Mouse (Mus musculus) stomach, adult 2 months (tissue): ENCODE measurements around the gene Atp6v0b. TPM values are rescaled to one million over a fixed set of nuclear protein-coding genes. Genes with fewer than 3 reads are reported as not detected.

Source experiments
- polyA plus RNA-seq: library from polyadenylated mRNA; depleted of rRNA; stranded (reverse); fragments of >200 nt; gene quantifications from 2 replicates; pipeline ENCODE4 v1.2.3, GENCODE M21; 2012; rRNA removed

Atp6v0b gene
- 383 and 470 TPM in 2 replicates for polyA plus RNA-seq

DNA sequence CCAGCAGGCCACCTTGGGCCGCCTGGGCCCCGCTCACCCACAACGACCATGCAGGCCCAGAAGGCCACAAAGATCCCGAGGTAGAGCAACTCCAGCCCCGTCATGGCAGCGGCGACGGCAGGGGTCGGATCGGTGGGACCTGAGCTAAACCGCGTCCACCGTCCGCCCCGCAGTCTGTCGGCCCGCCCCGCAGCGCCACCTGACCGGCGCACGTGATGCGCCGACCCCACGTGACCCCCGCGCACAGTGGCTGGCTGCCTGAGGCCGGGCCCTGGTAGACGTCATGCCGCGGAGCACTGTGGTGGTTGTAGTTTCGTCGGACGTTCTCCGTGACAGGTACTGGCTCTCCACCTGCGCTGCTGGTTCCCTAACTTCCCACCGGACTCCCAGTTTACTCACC is at the start of gene Atp6v0b:
Atp6v0b (minus strand) TSS at position 201 of the 400 bp plus-strand sequence.

DNA sequence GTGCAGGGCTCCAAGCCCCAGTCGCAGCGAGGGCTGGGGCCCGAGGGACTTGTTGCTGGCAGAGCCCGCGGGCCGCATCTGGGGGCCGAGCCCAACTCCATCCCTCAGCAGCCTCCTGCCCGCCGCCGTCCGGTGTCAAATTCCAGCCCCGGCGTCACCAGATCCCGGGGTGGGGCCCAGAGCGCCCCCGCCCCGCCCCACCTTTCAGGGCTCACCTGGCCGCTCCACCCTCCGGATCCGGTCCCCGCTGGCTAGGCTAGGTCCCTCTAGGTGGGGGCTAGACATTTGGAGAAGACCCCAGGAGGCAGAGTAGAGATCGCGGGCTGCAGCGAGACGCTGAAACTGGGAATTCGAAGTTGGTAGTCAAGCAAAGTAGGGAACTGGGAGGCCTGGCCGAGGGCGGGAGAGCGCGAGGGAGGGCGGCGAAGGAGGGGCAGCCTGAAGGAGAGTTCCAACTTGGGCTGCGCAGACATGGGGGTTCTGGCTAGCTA is 42.3 kb upstream of the Atp6v0b start, which contains the start of gene Artn:
Artn (minus strand) TSS at position 373 of the 491 bp plus-strand sequence.

DNA sequence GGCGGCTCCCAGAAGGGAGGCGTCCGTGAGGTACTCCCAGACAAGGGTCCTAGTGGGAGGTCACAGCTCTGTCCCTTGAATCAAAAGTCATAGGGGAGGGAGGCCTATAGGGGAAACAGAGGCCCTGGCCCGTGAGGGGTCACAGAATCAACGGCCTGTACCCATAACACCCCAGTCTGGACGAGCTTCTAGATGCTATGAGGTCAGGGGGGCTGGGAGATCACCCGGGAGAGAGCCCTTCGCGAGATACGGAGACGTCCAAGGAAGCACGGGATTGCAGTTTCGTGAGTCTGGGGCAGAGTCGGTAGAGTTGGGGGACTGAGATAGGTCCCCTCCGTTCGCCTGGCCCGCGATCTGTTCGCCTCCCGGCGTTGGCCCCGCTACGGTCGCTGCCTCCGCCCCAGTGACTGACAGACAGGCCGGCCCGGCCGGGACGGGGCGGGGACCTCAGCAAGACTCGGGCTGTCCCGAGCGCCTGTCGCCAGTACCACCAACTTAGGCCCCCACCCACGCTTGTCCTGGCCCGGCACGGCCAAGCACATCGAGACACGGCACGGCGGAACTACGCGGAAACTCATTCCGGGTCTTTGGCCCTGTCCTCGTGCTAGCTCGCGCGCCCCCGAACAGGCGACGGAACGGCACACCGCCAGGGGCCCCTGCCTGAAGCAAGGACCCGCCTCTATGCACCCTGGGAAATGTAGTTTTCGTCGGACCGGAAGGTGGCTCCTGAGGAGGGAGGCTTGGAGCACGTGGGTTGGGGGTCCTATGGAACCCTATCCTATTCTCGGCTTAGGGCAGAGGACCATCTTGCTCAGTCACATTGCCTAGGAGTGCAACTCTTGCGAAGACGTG is 27.7 kb upstream of the Atp6v0b start, which contains the start of gene Ipo13:
Ipo13 (minus strand) TSS at position 409 of the 852 bp plus-strand sequence.

DNA sequence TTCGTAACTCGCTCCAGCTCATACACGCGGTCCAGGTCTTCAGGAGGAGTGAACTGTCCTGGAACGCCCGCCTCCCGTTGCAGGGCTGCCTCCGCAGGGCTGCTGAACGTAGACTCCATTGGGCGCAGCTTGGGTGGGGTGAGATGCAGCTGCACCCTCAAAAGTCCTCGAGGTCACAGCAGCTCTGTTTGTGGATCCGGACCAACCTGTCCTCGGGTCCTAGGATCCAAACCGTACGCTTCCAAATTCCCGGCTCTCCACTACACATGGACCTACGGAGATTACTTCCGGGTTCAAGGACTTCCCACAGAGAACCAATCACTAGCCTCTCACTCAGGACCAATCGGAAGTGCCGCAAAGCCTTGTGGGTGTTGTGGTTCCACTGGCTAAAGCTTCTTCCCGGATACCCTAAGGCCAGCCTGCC is 4.6 kb upstream of the Atp6v0b start, which contains the start of gene Dph2:
Dph2 (minus strand) TSS at position 295 of the 424 bp plus-strand sequence.

DNA sequence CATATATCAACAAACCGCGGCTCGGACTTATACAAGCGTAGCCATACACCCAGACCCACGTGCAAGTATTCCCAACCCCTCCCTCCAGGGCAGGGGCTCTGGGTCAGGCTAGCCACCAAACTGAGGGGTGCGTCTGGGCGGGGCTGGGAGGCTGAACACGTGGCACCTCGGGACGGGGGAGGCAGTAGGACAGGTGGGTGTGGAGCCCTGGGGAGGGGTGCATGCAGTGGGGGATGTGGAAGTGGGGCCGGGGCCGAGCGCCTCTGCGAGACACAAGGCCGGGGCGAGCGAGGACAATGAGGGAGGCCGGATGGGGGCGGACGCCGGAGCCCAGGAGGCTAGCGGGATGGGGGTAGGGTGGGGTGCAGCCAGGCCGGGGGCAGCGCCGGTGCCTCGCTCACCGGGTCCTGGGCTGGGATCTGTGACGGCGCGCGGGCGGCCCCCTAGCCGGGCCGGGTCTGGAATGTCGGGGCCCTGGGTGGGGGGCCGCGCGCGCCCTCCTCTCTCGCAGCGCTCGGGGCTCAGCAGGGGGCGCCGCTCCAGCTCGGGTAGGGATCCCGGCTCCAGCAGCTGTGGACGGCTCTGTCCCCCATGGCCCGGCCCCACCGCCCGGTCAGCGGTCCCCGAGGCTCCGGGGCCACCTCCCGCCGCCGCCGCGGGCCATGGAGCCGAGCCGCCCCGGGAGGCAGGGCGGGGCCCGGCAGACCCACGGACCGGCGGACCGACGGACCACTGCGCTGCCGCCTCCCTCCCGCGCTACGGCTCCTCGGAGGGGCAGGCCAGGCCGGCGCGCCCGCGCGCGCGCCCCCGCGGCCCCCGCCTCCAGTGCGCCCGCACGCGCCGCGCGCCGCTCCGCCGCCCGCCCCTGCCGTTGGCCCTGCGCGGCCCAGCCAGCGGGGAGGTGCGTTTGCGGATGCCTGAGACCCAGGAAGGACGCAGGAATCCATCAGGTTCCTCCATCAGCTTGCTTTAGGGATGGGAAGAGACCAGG is 4.1 kb downstream of the Atp6v0b start, which contains the start of gene B4galt2:
B4galt2 (minus strand) TSS at position 787 of the 991 bp plus-strand sequence.

DNA sequence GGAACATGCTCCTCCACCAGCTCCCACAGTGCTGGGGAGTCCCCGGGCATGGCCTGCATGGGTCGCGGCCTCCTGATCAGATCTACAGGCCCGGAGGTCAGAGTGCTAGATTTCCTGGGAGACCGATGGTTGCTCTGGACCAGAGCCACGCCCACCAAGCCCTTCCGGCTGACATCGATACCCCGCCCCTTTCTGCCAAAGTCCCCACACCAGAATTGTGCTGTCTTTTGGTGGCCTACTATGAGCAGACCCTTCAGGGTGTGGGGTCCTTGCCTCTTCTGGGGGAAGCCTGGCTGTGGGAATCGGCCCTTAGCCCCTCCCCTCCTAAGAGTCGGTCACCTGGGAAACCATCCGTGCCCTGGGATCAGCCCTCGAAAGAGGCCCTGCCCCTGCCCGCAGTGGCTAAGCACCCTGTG is 14.7 kb downstream of the Atp6v0b start, which contains the start of gene Ccdc24:
Ccdc24 (minus strand) TSS at position 87 of the 416 bp plus-strand sequence.

DNA sequence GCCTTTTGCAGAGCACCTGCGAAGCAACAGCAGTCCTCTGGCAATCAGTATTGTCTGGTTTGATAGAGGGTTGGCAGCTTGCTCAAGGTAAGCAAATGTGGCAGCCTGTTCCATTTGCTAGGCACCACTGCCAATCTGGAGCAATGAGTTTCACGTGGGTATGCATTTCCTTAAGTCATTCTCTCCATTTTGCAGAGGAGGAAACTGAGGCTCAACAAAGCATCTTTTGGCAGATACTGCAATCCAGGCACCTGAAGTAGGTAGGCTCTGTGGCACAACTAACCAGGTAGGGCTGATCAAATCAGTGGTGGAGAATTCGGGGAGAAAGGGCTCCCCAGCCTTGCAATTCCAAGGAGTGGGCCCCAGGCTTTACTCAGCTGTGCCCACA is 52.7 kb downstream of the Atp6v0b start, which contains the start of gene Slc6a9:
Slc6a9 (plus strand) TSS at position 50 of the 388 bp plus-strand sequence.

Other genes starting within 250 kb of the Atp6v0b start
- 6.1 and 9.4 TPM in 2 replicates for gene Dmap1, start 205.1 kb downstream of the Atp6v0b start, polyA plus RNA-seq
- gene Gm12845, start 162.9 kb downstream of the Atp6v0b start, polyA plus RNA-seq = not detected in 2 replicates
- 0.02 TPM in 1 of 2 replicates, not detected in the other for gene Klf17, start 121.7 kb downstream of the Atp6v0b start, polyA plus RNA-seq
- 26.0 and 35.6 TPM in 2 replicates for gene Slc6a9, start 52.8 kb downstream of the Atp6v0b start, polyA plus RNA-seq
- 1.2 and 1.6 TPM in 2 replicates for gene Ccdc24, start 14.8 kb downstream of the Atp6v0b start, polyA plus RNA-seq
- 14.9 and 20.4 TPM in 2 replicates for gene B4galt2, start 3.8 kb downstream of the Atp6v0b start, polyA plus RNA-seq
- 5.4 and 6.9 TPM in 2 replicates for gene Dph2, start 4.7 kb upstream of the Atp6v0b start, polyA plus RNA-seq
- 36.2 and 48.1 TPM in 2 replicates for gene Ipo13, start 27.7 kb upstream of the Atp6v0b start, polyA plus RNA-seq
- gene Artn, start 42.4 kb upstream of the Atp6v0b start, polyA plus RNA-seq = 4.2 and 6.5 TPM in 2 replicates
- gene St3gal3, start 247.6 kb upstream of the Atp6v0b start, polyA plus RNA-seq = 13.4 and 18.7 TPM in 2 replicates